Mouse (Mus musculus) lung, embryonic 14.5 days (tissue): ENCODE measurements around the gene Grin2c. TPM values are rescaled to one million over a fixed set of nuclear protein-coding genes. Genes with fewer than 3 reads are reported as not detected.

Experiments
- ATAC-seq: fragments of 200-750 bp; cut with Nextera tagmentation; 2 replicates; pipeline ENCODE4 v1.8.0; 2017; ENCODE audit warnings: mild to moderate bottlenecking, moderate TSS enrichment, moderate library complexity; ENCODE audit not compliant: insufficient read depth
- DNase-seq: peaks from one replicate; pipeline ENCODE4 v3.0.0-alpha.2; 2015
- H3K27ac ChIP-seq: fragments of 300-500 bp; sonication (generic); 2 replicates; pipeline ENCODE4 v1.5.1; 2014; ENCODE audit warnings: low read depth, mild to moderate bottlenecking, moderate library complexity
- H3K27me3 ChIP-seq: fragments of 300-500 bp; sonication (generic); 2 replicates; pipeline ENCODE4 v1.6.1; 2014; ENCODE audit warnings: low read length, control low read depth; ENCODE audit not compliant: insufficient read depth
- H3K36me3 ChIP-seq: fragments of 300-500 bp; sonication (generic); 2 replicates; pipeline ENCODE4 v1.6.1; 2014; ENCODE audit warnings: control low read depth; ENCODE audit not compliant: insufficient read depth
- H3K4me1 ChIP-seq: fragments of 300-500 bp; sonication (generic); 2 replicates; pipeline ENCODE4 v1.6.1; 2014; ENCODE audit warnings: antibody characterized with exemption, control low read depth; ENCODE audit not compliant: insufficient read depth
- H3K4me2 ChIP-seq: fragments of 300-500 bp; sonication (generic); 2 replicates; pipeline ENCODE4 v1.6.1; 2014; ENCODE audit warnings: mild to moderate bottlenecking
- H3K4me3 ChIP-seq: fragments of 300-500 bp; sonication (generic); 2 replicates; pipeline ENCODE4 v1.5.1; 2014; ENCODE audit warnings: low read depth, low read length
- H3K9ac ChIP-seq: fragments of 300-500 bp; sonication (generic); 2 replicates; pipeline ENCODE4 v1.6.1; 2014
- H3K9me3 ChIP-seq: fragments of 300-500 bp; sonication (generic); 2 replicates; pipeline ENCODE4 v1.6.1; 2016; ENCODE audit warnings: low read depth, low read length, control low read depth
- CTCF ChIP-seq: IDR thresholded peaks from 2 replicates; pipeline ENCODE4 v1.5.1; 2016; ENCODE audit warnings: antibody characterized with exemption, low read depth
- WGBS: fragments of 180-500 bp; shearing (Covaris S2); extraction: QIAGEN DNeasy Blood & Tissue Kit; methylation state at CpG from one replicate; pipeline ENCODE4 v1.1.7; 2014; 5-methylcytosine and 5-hydroxymethylcytosine counted together
- polyA plus RNA-seq: library from polyadenylated mRNA; unstranded; fragments of >200 nt; fragmentation: Nextera tagmentation; extraction: Ambion mirVana; gene quantifications from 2 replicates; pipeline ENCODE4 v1.2.1, GENCODE M21; 2014

Grin2c gene
- polyA plus RNA-seq, 1 experiment from 2014 or later, result not detected

DNA sequence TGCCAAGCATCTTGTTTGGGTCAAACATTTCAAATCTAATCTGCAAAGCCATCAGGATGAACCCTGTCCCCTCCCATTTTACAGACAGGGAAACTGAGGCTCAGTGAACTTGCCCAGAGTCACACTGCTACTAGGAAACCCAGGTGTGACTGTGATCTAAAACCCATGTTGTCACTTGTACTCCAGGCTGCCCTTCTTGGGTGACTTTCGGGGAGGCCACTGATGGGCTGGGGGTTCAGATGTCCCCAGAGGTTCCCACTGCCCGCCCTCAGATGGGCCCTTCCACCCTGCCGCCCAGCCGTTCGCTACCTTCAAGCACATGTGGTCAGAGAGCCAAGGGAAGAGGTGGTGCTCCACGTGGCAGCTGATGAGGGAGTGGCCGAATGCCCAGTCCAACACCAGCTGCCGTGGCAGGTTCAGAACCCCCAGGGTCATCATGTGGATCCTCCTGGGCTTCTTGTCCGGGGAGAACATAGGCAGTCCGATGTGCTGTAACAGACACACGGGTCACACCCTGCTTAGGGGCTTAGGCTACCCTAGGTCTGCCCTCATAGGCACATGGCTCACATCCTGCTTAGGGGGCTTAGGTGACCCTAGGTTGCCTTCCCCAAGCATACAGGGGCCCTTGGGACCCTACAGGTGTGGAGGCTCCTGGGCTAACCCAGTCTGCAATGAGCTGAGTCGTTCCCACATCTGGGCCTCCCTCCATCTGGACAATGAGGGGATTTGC is 17.0 kb upstream of the Grin2c start:
- no peak for TF ChIP-seq CTCF
- Histone ChIP-seq H3K27me3 (no peaks in the 10 kb centered on the region), H3K9ac (no peak overlapping the region), H3K9me3 (no peaks in the 10 kb centered on the region), H3K4me2 (no peak overlapping the region), H3K4me1 (no peaks in the 10 kb centered on the region), H3K36me3 (no peaks in the 10 kb centered on the region), H3K4me3 (no peak overlapping the region), H3K27ac (no peak overlapping the region)
- ATAC-seq (no peak), DNase-seq (no peak)
- 82% methylated on average over 12 of the region's 12 CpGs for WGBS

- H3K9me3 ChIP-seq, result no peaks in the 10 kb centered on the region
- ATAC-seq (no peak), DNase-seq (no peak)
- H3K4me1 ChIP-seq, result no peaks in the 10 kb centered on the region
- H3K36me3 ChIP-seq, result no peaks in the 10 kb centered on the region
- TF ChIP-seq CTCF, result no peak
- H3K9ac ChIP-seq, result no peak overlapping the region
- H3K27ac ChIP-seq, result no peak overlapping the region
- no peak overlapping the region for H3K4me3 ChIP-seq
- 60% methylated on average over 9 of the region's 9 CpGs for WGBS
- no peaks in the 10 kb centered on the region for H3K27me3 ChIP-seq
- no peak overlapping the region for H3K4me2 ChIP-seq
Measured at GRCm38 (mm10) chr11:115283486-115283765, 16.4 kb upstream of the Grin2c start.

- Histone ChIP-seq H3K9me3 (no peaks in the 10 kb centered on the region), H3K27me3 (no peaks in the 10 kb centered on the region), H3K4me1 (0 out of 2 replicates have a peak, but pooled peaks cover 2% of the 10 kb centered on the region), H3K9ac (no peak overlapping the region), H3K27ac (no peak overlapping the region), H3K4me2 (no peak overlapping the region), H3K4me3 (no peak overlapping the region), H3K36me3 (no peaks in the 10 kb centered on the region)
- WGBS, result 77% methylated on average over 8 of the region's 8 CpGs
- no peak for TF ChIP-seq CTCF
- ATAC-seq (no peak), DNase-seq (no peak)
Measured at GRCm38 (mm10) chr11:115282723-115283485, 15.9 kb upstream of the Grin2c start.

DNA sequence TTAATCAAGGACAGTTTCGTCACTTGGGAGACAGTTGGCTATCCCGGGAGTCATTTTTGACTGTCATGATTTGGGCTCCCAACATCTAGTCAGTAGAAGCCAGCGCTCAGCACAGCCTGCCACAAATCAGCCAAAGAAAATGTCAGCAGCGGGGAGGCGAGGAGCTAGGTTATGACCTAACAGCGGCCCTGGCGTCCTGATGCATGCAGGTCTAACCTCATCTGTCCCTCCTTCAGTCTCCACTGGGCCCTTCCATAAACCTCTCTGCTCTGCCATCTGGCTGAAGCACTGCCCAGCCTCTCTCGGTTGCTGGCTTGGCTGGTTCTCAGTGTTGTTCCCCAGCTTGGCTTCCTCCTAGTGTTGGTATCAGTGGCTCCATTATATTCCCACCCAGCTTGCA is 15.3 kb upstream of the Grin2c start:
- no peak for TF ChIP-seq CTCF
- no peak overlapping the region for H3K9ac ChIP-seq
- H3K4me3 ChIP-seq, result no peak overlapping the region
- H3K4me2 ChIP-seq, result no peak overlapping the region
- no peak for DNase-seq
- no peak for ATAC-seq
- H3K27me3 ChIP-seq, result no peaks in the 10 kb centered on the region
- H3K27ac ChIP-seq, result no peak overlapping the region
- no peaks in the 10 kb centered on the region for H3K9me3 ChIP-seq
- 0 out of 2 replicates have a peak, but pooled peaks cover 5% of the 10 kb centered on the region for H3K4me1 ChIP-seq
- H3K36me3 ChIP-seq, result no peaks in the 10 kb centered on the region
- 65% methylated on average over 8 of the region's 8 CpGs for WGBS

- H3K9me3 ChIP-seq, result no peaks in the 10 kb centered on the region
- no peak overlapping the region for H3K4me3 ChIP-seq
- DNase-seq, result no peak
- no peaks in the 10 kb centered on the region for H3K36me3 ChIP-seq
- H3K4me1 ChIP-seq, result 0 out of 2 replicates have a peak, but pooled peaks cover 9% of the 10 kb centered on the region
- no peak overlapping the region for H3K27ac ChIP-seq
- 50% methylated on average over 1 of the region's 1 CpGs for whole genome bisulfite sequencing
- H3K9ac ChIP-seq, result no peak overlapping the region
- no peak for TF ChIP-seq CTCF
- ATAC-seq, result no peak
- no peaks in the 10 kb centered on the region for H3K27me3 ChIP-seq
- no peak overlapping the region for H3K4me2 ChIP-seq
Measured at GRCm38 (mm10) chr11:115279726-115280125, 12.7 kb upstream of the Grin2c start.

DNA sequence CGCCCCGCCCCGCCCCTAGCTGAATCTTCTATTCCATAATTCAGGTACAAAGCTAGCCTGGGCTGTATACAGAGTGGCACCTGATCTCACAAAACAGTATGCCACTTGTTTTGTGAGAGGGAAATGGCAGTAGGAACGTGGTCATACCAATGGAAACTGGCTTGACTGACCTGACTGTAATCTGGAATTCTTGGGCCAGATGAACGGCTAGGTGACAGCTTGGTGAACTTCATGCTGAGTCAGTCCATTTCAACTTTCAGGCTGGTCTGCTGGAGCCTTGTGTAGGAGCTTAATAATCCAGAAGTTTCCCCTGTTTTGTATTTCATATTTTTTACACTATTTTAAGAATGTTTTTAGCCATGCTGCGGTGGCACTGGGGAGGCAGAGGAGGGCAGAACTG is 11.1 kb upstream of the Grin2c start:
- H3K27ac ChIP-seq, result no peak overlapping the region
- ATAC-seq (no peak), DNase-seq (no peak)
- no peak overlapping the region for H3K9ac ChIP-seq
- peak overlapping the region; percentile 48; the same call in 1 of the 2 replicates for H3K4me3 ChIP-seq
- H3K36me3 ChIP-seq, result no peaks in the 10 kb centered on the region
- H3K4me1 ChIP-seq, result 0 out of 2 replicates have a peak, but pooled peaks cover 9% of the 10 kb centered on the region
- H3K27me3 ChIP-seq, result no peaks in the 10 kb centered on the region
- no peaks in the 10 kb centered on the region for H3K9me3 ChIP-seq
- 72% methylated on average over 6 of the region's 6 CpGs for WGBS
- TF ChIP-seq CTCF, result no peak
- H3K4me2 ChIP-seq, result peak overlapping the region; percentile 80; the same call in 1 of the 2 replicates

- no peak for TF ChIP-seq CTCF
- peak overlapping the region; percentile 80 for H3K4me2 ChIP-seq
- H3K27me3 ChIP-seq, result no peaks in the 10 kb centered on the region
- H3K4me1 ChIP-seq, result 0 out of 2 replicates have a peak, but pooled peaks cover 9% of the 10 kb centered on the region
- no peaks in the 10 kb centered on the region for H3K9me3 ChIP-seq
- H3K36me3 ChIP-seq, result no peaks in the 10 kb centered on the region
- peak overlapping the region; percentile 64 for H3K27ac ChIP-seq
- ATAC-seq (no peak), DNase-seq (no peak)
- H3K9ac ChIP-seq, result peak overlapping the region; percentile 44
- peak overlapping the region; percentile 48 for H3K4me3 ChIP-seq
- 18% methylated on average over 7 of the region's 7 CpGs for WGBS
Measured at GRCm38 (mm10) chr11:115277604-115277975, 10.5 kb upstream of the Grin2c start.
